Mouse (Mus musculus) CD4-positive, CD25-positive, alpha-beta regulatory T cell (primary cell): ENCODE data around the gene Gm10190. TPM values are rescaled to one million over a fixed set of nuclear protein-coding genes. Genes with fewer than 3 reads are reported as not detected.

Source experiments
- polyA plus RNA-seq: library from polyadenylated mRNA; unstranded; fragments of 100-300 nt; shearing (Covaris generic); gene quantifications from one replicate; pipeline ENCODE4 v1.2.1, GENCODE M21; 2017

Gm10190 gene
- polyA plus RNA-seq: not detected

GRCm38 (mm10) chr17:80372989-80373725, at the start of gene Gm10190:
TSS of gene Gm10190 (minus strand) at chr17:80373541.

Other genes starting within 250 kb of the Gm10190 start
- gene Galm, start 246.1 kb downstream of the Gm10190 start, polyA plus RNA-seq: 41.3 TPM
- 465 TPM for gene Srsf7, start 166.2 kb downstream of the Gm10190 start, polyA plus RNA-seq
- 0.10 TPM for gene Ttc39d, start 166.1 kb downstream of the Gm10190 start, polyA plus RNA-seq
- gene Gemin6, start 149.1 kb downstream of the Gm10190 start, polyA plus RNA-seq: 11.5 TPM
- gene Morn2, start 83.3 kb downstream of the Gm10190 start, polyA plus RNA-seq: 2.5 TPM
- 27.1 TPM for gene Dhx57, start 83.1 kb downstream of the Gm10190 start, polyA plus RNA-seq
- gene Arhgef33, start 66.1 kb downstream of the Gm10190 start, polyA plus RNA-seq: 3.2 TPM
- 13.8 TPM for gene Sos1, start 106.9 kb upstream of the Gm10190 start, polyA plus RNA-seq
- 0.55 TPM for gene Cdkl4, start 204.3 kb upstream of the Gm10190 start, polyA plus RNA-seq